Mouse (Mus musculus): ENCODE results near the gene Cdip1.

- TF ChIP-seq POLR2A (IDR thresholded peaks at IDR 0.05; ENCODE audit: borderline replicate concordance, extremely low read depth, low read depth, low read length) (no peak), CTCF (IDR thresholded peaks at IDR 0.05; ENCODE audit: insufficient read depth, low read length) (no peak)
These were observed 26.8 kb downstream of the Cdip1 start for GRCm38 (mm10) chr16:4763276-4763675.
